Mouse (Mus musculus) pancreas, adult 10 weeks (tissue): ENCODE results near the gene Gm28051. TPM values are rescaled to one million over a fixed set of nuclear protein-coding genes. Genes with fewer than 3 reads are reported as not detected.

Experiments used
- polyA plus RNA-seq: library from polyadenylated mRNA; stranded (reverse); fragments of 350-450 nt; fragmentation: Illumina TruSeq; extraction: RNeasy Lipid Tissue Mini Kit (QIAGEN cat#74804); gene quantifications from one replicate; pipeline ENCODE4 v1.2.3, GENCODE M21; 2015; ENCODE audit warnings: low read depth, low replicate concordance; ENCODE audit not compliant: insufficient read depth

Gene Gm28051
- polyA plus RNA-seq, result not detected

DNA sequence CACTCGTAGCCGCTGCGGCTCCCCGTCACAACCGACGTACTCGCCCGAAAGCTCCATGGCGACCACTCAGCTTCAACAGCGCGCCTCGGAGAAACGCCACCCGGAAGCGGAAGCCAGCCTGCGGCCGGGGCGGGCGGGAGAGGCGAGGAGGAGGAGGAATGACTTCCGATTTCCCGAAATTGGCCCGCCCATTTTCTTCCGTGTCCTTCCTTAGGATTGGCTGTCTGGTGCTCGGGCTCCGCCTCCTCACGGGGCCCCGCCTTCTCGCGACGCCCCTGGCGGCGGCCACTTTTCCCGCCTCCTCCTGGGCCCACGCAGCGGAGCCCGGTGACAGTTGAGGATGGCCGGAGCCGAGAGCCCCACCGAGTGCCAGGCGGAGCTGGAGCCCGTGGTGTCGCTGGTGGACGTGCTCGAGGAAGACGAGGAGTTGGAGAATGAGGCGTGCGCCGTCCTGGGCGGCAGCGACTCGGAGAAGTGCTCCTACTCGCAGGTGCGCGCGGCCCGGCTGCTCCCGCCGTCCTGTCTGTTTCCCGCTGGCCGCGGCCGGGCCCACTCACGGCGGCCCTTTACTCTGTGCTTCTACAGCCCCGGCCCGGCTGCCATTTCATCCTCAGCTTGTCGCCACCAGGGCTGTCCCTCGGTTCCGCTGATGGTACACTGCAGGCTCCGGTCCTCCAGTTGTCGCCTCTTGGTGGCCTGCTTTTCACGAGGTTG, at the start of gene Gm28051, which contains the start of the genes Gon7 and Ubr7:
Gene Gm28051, minus strand, starts transcription at position 77 of the 714 bp plus-strand sequence.
Gene Gon7, minus strand, starts transcription at position 115 of the 714 bp plus-strand sequence.
Gene Ubr7, plus strand, starts transcription at position 279 of the 714 bp plus-strand sequence.

GRCm38 (mm10) chr12:102758403-102758756, 815 bp upstream of the Gm28051 start, which contains the start of gene Gm20604:
Gm20604 (minus strand) TSS chr12:102758672.

DNA sequence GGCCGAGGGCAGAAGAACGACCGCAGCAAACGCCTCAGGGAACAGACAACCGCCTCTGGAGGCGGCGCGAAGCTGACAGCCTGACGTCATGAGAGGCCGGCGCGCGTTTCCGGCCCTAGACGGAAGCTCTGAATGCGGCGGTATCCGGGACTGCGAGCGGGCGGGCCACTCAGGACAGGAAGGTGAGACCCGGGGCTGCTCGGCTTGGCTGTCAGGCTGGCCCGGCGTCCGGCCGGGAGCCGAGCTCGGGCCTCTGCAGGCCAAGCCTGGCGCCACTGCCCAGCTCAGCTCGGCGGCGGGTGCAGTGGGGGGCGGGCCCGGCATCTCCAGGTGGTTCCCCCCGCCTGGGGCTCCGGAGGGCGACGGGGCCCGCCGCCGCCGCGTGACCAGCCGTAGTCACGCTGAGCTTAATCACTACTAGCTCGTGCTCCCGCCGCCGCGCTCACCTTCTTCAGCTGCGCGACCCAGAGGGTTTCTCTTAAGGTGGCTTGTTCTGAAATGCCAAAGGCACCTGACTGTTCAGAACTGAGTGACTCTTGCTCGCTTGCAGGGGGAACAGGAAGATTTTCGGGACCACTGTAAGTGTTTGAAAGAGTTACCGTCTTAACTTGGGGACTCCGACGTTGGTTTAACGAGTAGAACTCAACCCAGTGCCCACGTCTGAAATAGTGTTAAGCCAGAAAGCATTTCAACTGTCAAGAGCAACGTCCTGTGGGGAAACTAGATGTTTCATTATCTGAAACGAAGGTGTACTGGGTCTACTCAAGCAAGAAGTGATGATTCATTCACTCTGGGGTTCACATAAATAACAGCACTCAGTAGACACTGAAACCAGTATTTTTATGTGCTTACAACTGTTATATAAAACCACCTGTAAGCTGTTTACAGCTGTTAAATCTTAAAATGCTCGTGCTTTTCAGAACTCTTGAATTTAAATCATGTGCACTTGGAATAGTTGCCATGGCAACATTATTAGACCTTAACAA, 13.7 kb downstream of the Gm28051 start, which contains the start of the genes Moap1 and Tmem251:
Gene Moap1, minus strand, starts transcription at position 73 of the 986 bp plus-strand sequence.
Gene Tmem251, plus strand, starts transcription at position 174 of the 986 bp plus-strand sequence.

DNA sequence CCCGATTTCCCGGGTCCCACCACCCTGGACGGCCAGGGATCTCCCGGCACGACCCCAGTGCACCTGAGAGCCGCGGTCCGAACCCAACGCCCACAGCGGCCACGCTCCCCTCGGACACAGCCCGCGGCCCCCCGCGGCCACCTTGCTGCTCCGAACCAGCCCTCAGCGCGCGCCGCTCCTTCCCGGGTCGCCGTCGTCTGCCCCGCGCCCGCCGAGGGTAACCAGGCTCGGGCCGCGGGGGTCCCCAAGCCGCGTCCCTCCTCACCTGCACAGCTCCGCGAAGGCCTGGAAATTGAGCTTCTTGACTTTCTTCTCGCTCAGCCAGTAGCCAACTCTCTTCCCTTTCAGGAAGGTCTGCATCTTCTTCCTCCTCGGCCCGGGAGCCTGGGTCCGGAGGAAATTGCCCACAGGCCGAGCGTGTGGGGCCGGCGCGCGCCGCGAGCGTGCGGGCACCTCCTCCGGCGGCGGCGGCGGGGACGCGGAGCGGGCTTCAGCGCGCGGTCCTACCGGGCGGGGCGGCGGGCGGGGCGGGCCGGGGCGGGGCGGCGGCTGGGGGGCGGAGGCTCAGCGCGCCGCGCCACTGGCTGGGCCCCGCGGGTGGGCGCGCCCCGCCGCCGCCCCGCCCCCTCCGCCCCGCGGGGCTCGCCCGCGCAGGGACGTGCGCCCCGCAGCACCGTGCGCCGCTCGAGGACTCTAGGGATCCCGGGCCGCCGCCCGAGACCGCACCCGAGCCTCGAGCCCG, 52.9 kb downstream of the Gm28051 start, which contains the start of gene Itpk1:
Gene Itpk1, minus strand, starts transcription at position 474 of the 742 bp plus-strand sequence.

Other genes with a start within 250 kb of the Gm28051 start
- gene Chga, start 202.8 kb downstream of the Gm28051 start, polyA plus RNA-seq, result 461 TPM
- 4.5 TPM for gene Itpk1, start 52.8 kb downstream of the Gm28051 start, polyA plus RNA-seq
- gene Moap1, start 14.1 kb downstream of the Gm28051 start, polyA plus RNA-seq, result 1.1 TPM
- 1.4 TPM for gene Tmem251, start 14.0 kb downstream of the Gm28051 start, polyA plus RNA-seq
- 2.0 TPM for gene Gon7, start within 50 bp of the Gm28051 start, polyA plus RNA-seq
- 4.2 TPM for gene Ubr7, start 202 bp upstream of the Gm28051 start, polyA plus RNA-seq
- gene Gm20604, start 907 bp upstream of the Gm28051 start, polyA plus RNA-seq, result 1.5 TPM
- gene Btbd7, start 120.7 kb upstream of the Gm28051 start, polyA plus RNA-seq, result 4.7 TPM
- gene Cox8c, start 141.6 kb upstream of the Gm28051 start, polyA plus RNA-seq, result not detected
- 2.8 TPM for gene Unc79, start 191.1 kb upstream of the Gm28051 start, polyA plus RNA-seq